Mouse (Mus musculus) urinary bladder, postnatal 14 days (tissue): ENCODE measurements around the gene Wbp11.

Source experiments
- DNase-seq: peaks from one replicate; pipeline ENCODE4 v3.0.0; 2021; ENCODE audit warnings: low spot score

The Wbp11 gene

GRCm38 (mm10) chr6:136835352-136835751 lies 7.3 kb upstream of the Wbp11 start, which contains the start of gene Smco3:
Smco3 (minus strand) TSS chr6:136835452.
- no peak for DNase-seq

- no peak for DNase-seq
These were observed 3.7 kb upstream of the Wbp11 start for GRCm38 (mm10) chr6:136831712-136832111.

- DNase-seq = no peak
These were observed 648 bp upstream of the Wbp11 start for GRCm38 (mm10) chr6:136828681-136829080.

GRCm38 (mm10) chr6:136827516-136827880 lies 535 bp downstream of the Wbp11 start, which contains the start of gene BC049715:
BC049715 (plus strand) TSS chr6:136827626.
- no peak for DNase-seq

- no peak for DNase-seq
These were observed 917 bp downstream of the Wbp11 start for GRCm38 (mm10) chr6:136827116-136827515.

- DNase-seq = no peak
These were observed 3.0 kb downstream of the Wbp11 start for GRCm38 (mm10) chr6:136824987-136825386.

- DNase-seq = no peak
These were observed 6.9 kb downstream of the Wbp11 start for GRCm38 (mm10) chr6:136821086-136821485.

GRCm38 (mm10) chr6:136820381-136820780 lies 7.7 kb downstream of the Wbp11 start:
- DNase-seq = no peak

GRCm38 (mm10) chr6:136817549-136817948 lies 10.5 kb downstream of the Wbp11 start:
- no peak for DNase-seq

- no peak for DNase-seq
These were observed 11.2 kb downstream of the Wbp11 start for GRCm38 (mm10) chr6:136816826-136817225.

GRCm38 (mm10) chr6:136815381-136815780 lies 12.7 kb downstream of the Wbp11 start:
- no peak for DNase-seq

- DNase-seq = no peak
These were observed 14.9 kb downstream of the Wbp11 start for GRCm38 (mm10) chr6:136813117-136813516.

- DNase-seq = no peak
These were observed 16.8 kb downstream of the Wbp11 start for GRCm38 (mm10) chr6:136811196-136811595.

GRCm38 (mm10) chr6:136809673-136810072 lies 18.4 kb downstream of the Wbp11 start:
- no peak for DNase-seq

GRCm38 (mm10) chr6:136809077-136809476 lies 19.0 kb downstream of the Wbp11 start:
- DNase-seq = peak; percentile 75

- DNase-seq = peak; percentile 52
These were observed 19.4 kb downstream of the Wbp11 start for GRCm38 (mm10) chr6:136808631-136809046.

GRCm38 (mm10) chr6:136808014-136808417 lies 20.0 kb downstream of the Wbp11 start, which contains the start of gene H2afj:
H2afj (plus strand) TSS chr6:136808244.
- DNase-seq = peak; percentile 98

GRCm38 (mm10) chr6:136807395-136808013 lies 20.5 kb downstream of the Wbp11 start:
- DNase-seq = no peak

GRCm38 (mm10) chr6:136806819-136807218 lies 21.2 kb downstream of the Wbp11 start:
- no peak for DNase-seq

- no peak for DNase-seq
These were observed 22.6 kb downstream of the Wbp11 start for GRCm38 (mm10) chr6:136805409-136805775.

- DNase-seq = no peak
These were observed 23.2 kb downstream of the Wbp11 start for GRCm38 (mm10) chr6:136804705-136805408.

GRCm38 (mm10) chr6:136803739-136804633 lies 24.0 kb downstream of the Wbp11 start, which contains the start of gene Hist4h4:
Hist4h4 (minus strand) TSS chr6:136804415.
- DNase-seq = peak; percentile 96
